8 mouse cellular contexts compared by ENCODE assay signal in the genomic region with DNA sequence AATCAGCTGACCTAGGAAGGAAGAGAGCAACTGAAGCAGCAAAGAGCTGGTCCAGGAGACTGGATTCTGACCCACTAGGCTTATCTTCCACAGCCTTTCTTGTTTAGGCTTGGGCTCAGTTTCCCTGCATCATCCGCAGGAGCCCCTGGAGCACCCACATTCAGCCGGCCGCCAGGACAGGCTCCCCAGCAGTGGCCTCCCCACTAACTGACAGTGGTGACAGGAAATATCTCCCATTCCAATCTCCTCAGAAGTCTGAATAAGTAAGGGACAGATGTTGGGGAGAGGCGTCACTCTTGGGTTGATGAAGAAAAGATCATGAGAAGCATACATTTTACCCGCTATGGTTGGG. TPM values are rescaled to one million over a fixed set of nuclear protein-coding genes. Genes with fewer than 3 reads are reported as not detected.
A peak's percentile ranks its signal among the peaks of the same experiment; 100 is the strongest.
DNase-seq lines count a peak whose midpoint lies in the region; ATAC-seq and TF ChIP-seq lines count a peak whose summit lies in the region.

No protein-coding gene starts in this region.

- H3K27me3 ChIP-seq in embryonic facial prominence, embryonic 13.5 days: no peaks in the 10 kb centered on the region
- no peaks in the 10 kb centered on the region for H3K27me3 ChIP-seq in intestine, postnatal 0 days (replicated peaks; ENCODE audit: control insufficient read depth, insufficient read depth, low read length)
- H3K27me3 ChIP-seq in neural tube, embryonic 12.5 days (replicated peaks): no peaks in the 10 kb centered on the region; the same call in 1 of the 2 replicates

- no peak overlapping the region; the same call in 1 of the 2 replicates for H3K4me3 ChIP-seq in left cerebral cortex, adult 2 months
- H3K4me3 ChIP-seq in embryonic facial prominence, embryonic 13.5 days: peak overlapping the region; percentile 64
- no peak overlapping the region for H3K4me3 ChIP-seq in intestine, postnatal 0 days (ENCODE audit: low read depth, low read length)
- no peak overlapping the region for H3K4me3 ChIP-seq in neural tube, embryonic 12.5 days

- peak overlapping the region; percentile 70; the same call in 1 of the 2 replicates for H3K9ac ChIP-seq in embryonic facial prominence, embryonic 13.5 days
- H3K9ac ChIP-seq in intestine, postnatal 0 days (ENCODE audit: low read depth, low read length): no peak overlapping the region
- 0 out of 2 replicates have a peak overlapping the region, but pooled peaks have one; percentile 2 for H3K9ac ChIP-seq in neural tube, embryonic 12.5 days

- 19% methylated on average over 5 of the region's 5 CpGs for WGBS in embryonic facial prominence, embryonic 13.5 days
- WGBS in intestine, postnatal 0 days: 34% methylated on average over 5 of the region's 5 CpGs
- 33% methylated on average over 5 of the region's 5 CpGs for WGBS in neural tube, embryonic 12.5 days

- no peak for TF ChIP-seq CTCF in left cerebral cortex, adult 2 months (IDR thresholded peaks at IDR 0.05)
- TF ChIP-seq CTCF in intestine, postnatal 0 days (IDR thresholded peaks at IDR 0.05; ENCODE audit: low read depth): no peak

- no peaks in the 10 kb centered on the region for H3K9me3 ChIP-seq in embryonic facial prominence, embryonic 13.5 days
- no peaks in the 10 kb centered on the region for H3K9me3 ChIP-seq in intestine, postnatal 0 days (ENCODE audit: control insufficient read depth)
- H3K9me3 ChIP-seq in neural tube, embryonic 12.5 days: no peaks in the 10 kb centered on the region

- H3K4me1 ChIP-seq in embryonic facial prominence, embryonic 13.5 days: peaks cover 41% of the 10 kb centered on the region
- H3K4me1 ChIP-seq in intestine, postnatal 0 days (replicated peaks; ENCODE audit: control insufficient read depth, insufficient read depth, low read length): 0 out of 2 replicates have a peak, but pooled peaks cover 9% of the 10 kb centered on the region
- H3K4me1 ChIP-seq in neural tube, embryonic 12.5 days: peaks cover 30% of the 10 kb centered on the region

- no peak for DNase-seq in left cerebral cortex, adult 2 months (ENCODE audit: extremely low spot score in 1 of 2, low spot score in 2 of 2)
- DNase-seq in left cerebral cortex, adult 11 months (ENCODE audit: low spot score): no peak
- no peak for DNase-seq in cerebellum, adult 8-10 months
- DNase-seq in frontal cortex, postnatal 10 days (ENCODE audit: low spot score in 2 of 2): no peak

- intact Hi-C loops in left cerebral cortex, adult 2 months (cut with DNase I): loop anchor here (2.0 to 5.0 kb wide), 2 partner anchors 267 to 287 kb away; a partner anchor contains a TSS

- peak overlapping the region; percentile 98 for H3K4me2 ChIP-seq in embryonic facial prominence, embryonic 13.5 days
- H3K4me2 ChIP-seq in intestine, postnatal 0 days (replicated peaks; ENCODE audit: low read depth): peak overlapping the region; percentile 67
- H3K4me2 ChIP-seq in neural tube, embryonic 12.5 days (replicated peaks): peak overlapping the region; percentile 72

- peak overlapping the region; percentile 95 for H3K27ac ChIP-seq in left cerebral cortex, adult 2 months
- peak overlapping the region; percentile 95 for H3K27ac ChIP-seq in embryonic facial prominence, embryonic 13.5 days
- H3K27ac ChIP-seq in intestine, postnatal 0 days (ENCODE audit: low read depth, low read length): peak overlapping the region; percentile 94
- H3K27ac ChIP-seq in neural tube, embryonic 12.5 days: no peak overlapping the region

- no peaks in the 10 kb centered on the region for H3K36me3 ChIP-seq in embryonic facial prominence, embryonic 13.5 days
- 0 out of 2 replicates have a peak, but pooled peaks cover 5% of the 10 kb centered on the region for H3K36me3 ChIP-seq in intestine, postnatal 0 days (ENCODE audit: control insufficient read depth, insufficient read depth)
- 0 out of 2 replicates have a peak, but pooled peaks cover 3% of the 10 kb centered on the region for H3K36me3 ChIP-seq in neural tube, embryonic 12.5 days

- no peak for ATAC-seq in embryonic facial prominence, embryonic 13.5 days (ENCODE audit: insufficient number of reproducible peaks, insufficient read depth, low FRiP score, low TSS enrichment, low read depth)
- ATAC-seq in intestine, postnatal 0 days: no peak
- ATAC-seq in neural tube, embryonic 12.5 days (ENCODE audit: low FRiP score, low read depth): no peak
- ATAC-seq in inflammation-experienced regulatory T-cells, adult 6 months: no peak

RNA-seq across cellular contexts. Expression of a gene that starts 1.8 kb away (rescaled TPM):
- under 1 TPM; 0.51 to 0.66 TPM for total RNA-seq in left cerebral cortex, adult 2 months (2021)
- polyA plus RNA-seq in embryonic facial prominence, embryonic 13.5 days (2015; fragmentation: Nextera tagmentation; extraction: Ambion mirVana): 37.9 and 38.9 TPM in 2 replicates
- polyA plus RNA-seq in intestine, postnatal 0 days (2015; fragmentation: Nextera tagmentation; extraction: Ambion mirVana): 52.7 and 53.9 TPM in 2 replicates
- 8.3 and 8.6 TPM in 2 replicates for polyA plus RNA-seq in neural tube, embryonic 12.5 days (2016; fragmentation: Nextera tagmentation; extraction: Ambion mirVana)
- 10 to 100 TPM in 2 of 3 experiments, 1 to 10 TPM in 1; 10.0 to 23.2 (median 21.3) TPM for polyA plus RNA-seq in inflammation-experienced regulatory T-cells, adult 6 months (2017; shearing (Covaris generic))

RNA-seq across cellular contexts. Expression of a gene that starts 5.2 kb away (rescaled TPM):
- total RNA-seq in left cerebral cortex, adult 2 months (2021): 10 to 100 TPM; 19.5 to 20.7 TPM
- polyA plus RNA-seq in embryonic facial prominence, embryonic 13.5 days (2015; fragmentation: Nextera tagmentation; extraction: Ambion mirVana): 5.3 and 7.1 TPM in 2 replicates
- 8.8 and 9.9 TPM in 2 replicates for polyA plus RNA-seq in intestine, postnatal 0 days (2015; fragmentation: Nextera tagmentation; extraction: Ambion mirVana)
- polyA plus RNA-seq in neural tube, embryonic 12.5 days (2016; fragmentation: Nextera tagmentation; extraction: Ambion mirVana): 8.2 and 9.0 TPM in 2 replicates
- 1 to 10 TPM; 5.1 to 7.9 (median 5.2) TPM for polyA plus RNA-seq in inflammation-experienced regulatory T-cells, adult 6 months (2017; shearing (Covaris generic))

RNA-seq across cellular contexts. Expression of a gene that starts 20.3 kb away (rescaled TPM):
- under 1 TPM in 1 of 2 experiments, not detected in 1; 0.28 TPM for total RNA-seq in left cerebral cortex, adult 2 months (2021)
- 0.13 and 6.7 TPM in 2 replicates for polyA plus RNA-seq in embryonic facial prominence, embryonic 13.5 days (2015; fragmentation: Nextera tagmentation; extraction: Ambion mirVana)
- 2.7 and 4.0 TPM in 2 replicates for polyA plus RNA-seq in intestine, postnatal 0 days (2015; fragmentation: Nextera tagmentation; extraction: Ambion mirVana)
- polyA plus RNA-seq in neural tube, embryonic 12.5 days (2016; fragmentation: Nextera tagmentation; extraction: Ambion mirVana): 0.18 and 0.40 TPM in 2 replicates
- polyA plus RNA-seq in inflammation-experienced regulatory T-cells, adult 6 months (2017; shearing (Covaris generic)): not detected

RNA-seq across cellular contexts. Expression of a gene that starts 26.9 kb away (rescaled TPM):
- 100 to 1,000 TPM; 133 to 138 TPM for total RNA-seq in left cerebral cortex, adult 2 months (2021)
- polyA plus RNA-seq in embryonic facial prominence, embryonic 13.5 days (2015; fragmentation: Nextera tagmentation; extraction: Ambion mirVana): 62.5 and 63.1 TPM in 2 replicates
- 15.4 and 15.5 TPM in 2 replicates for polyA plus RNA-seq in intestine, postnatal 0 days (2015; fragmentation: Nextera tagmentation; extraction: Ambion mirVana)
- polyA plus RNA-seq in neural tube, embryonic 12.5 days (2016; fragmentation: Nextera tagmentation; extraction: Ambion mirVana): 68.3 and 69.2 TPM in 2 replicates
- polyA plus RNA-seq in inflammation-experienced regulatory T-cells, adult 6 months (2017; shearing (Covaris generic)): 10 to 100 TPM; 37.6 to 48.7 (median 43.8) TPM

RNA-seq across cellular contexts. Expression of a gene that starts 37.2 kb away (rescaled TPM):
- 10 to 100 TPM in 1 of 2 experiments, 1 to 10 TPM in 1; 9.7 to 10.5 TPM for total RNA-seq in left cerebral cortex, adult 2 months (2021)
- polyA plus RNA-seq in embryonic facial prominence, embryonic 13.5 days (2015; fragmentation: Nextera tagmentation; extraction: Ambion mirVana): 259 and 277 TPM in 2 replicates
- 20.7 and 21.4 TPM in 2 replicates for polyA plus RNA-seq in intestine, postnatal 0 days (2015; fragmentation: Nextera tagmentation; extraction: Ambion mirVana)
- 72.8 and 73.2 TPM in 2 replicates for polyA plus RNA-seq in neural tube, embryonic 12.5 days (2016; fragmentation: Nextera tagmentation; extraction: Ambion mirVana)
- 1 to 10 TPM; 3.3 to 5.0 (median 4.9) TPM for polyA plus RNA-seq in inflammation-experienced regulatory T-cells, adult 6 months (2017; shearing (Covaris generic))
